Mouse (Mus musculus) small intestine, adult 2 months (tissue): Measurements from ENCODE around the gene Prtn3. TPM values are rescaled to one million over a fixed set of nuclear protein-coding genes. Genes with fewer than 3 reads are reported as not detected.

Experiments used
- H3K27ac ChIP-seq: fragments of 200-500 bp; 2 replicates; pipeline ENCODE4 v1.5.1; 2012; ENCODE audit warnings: low read depth, low read length, control low read depth, inconsistent platforms; ENCODE audit not compliant: insufficient read depth
- H3K27me3 ChIP-seq: fragments of 200-500 bp; 2 replicates; pipeline ENCODE4 v1.6.1; 2012; ENCODE audit warnings: mild to moderate bottlenecking, moderate library complexity, low read length, inconsistent platforms; ENCODE audit not compliant: control insufficient read depth, insufficient read depth
- H3K36me3 ChIP-seq: fragments of 200-500 bp; 2 replicates; pipeline ENCODE4 v1.6.1; 2012; ENCODE audit warnings: mild to moderate bottlenecking, low read length, control low read depth, inconsistent platforms; ENCODE audit not compliant: control insufficient read depth, insufficient read depth
- H3K4me1 ChIP-seq: fragments of 200-500 bp; 2 replicates; pipeline ENCODE4 v1.6.1; 2012; ENCODE audit warnings: low read length, inconsistent platforms, mixed read lengths; ENCODE audit not compliant: control insufficient read depth, insufficient read depth, insufficient read length
- H3K4me3 ChIP-seq: fragments of 200-500 bp; 2 replicates; pipeline ENCODE4 v1.5.1; 2012; ENCODE audit warnings: low read depth, mild to moderate bottlenecking, control low read depth, inconsistent platforms, low read length, moderate library complexity
- CTCF ChIP-seq: fragments of 200-500 bp; IDR thresholded peaks from 2 replicates; pipeline ENCODE4 v1.5.1; 2012; ENCODE audit warnings: low read depth, mild to moderate bottlenecking, control low read depth, inconsistent platforms, low read length, moderate library complexity, mixed read lengths; ENCODE audit not compliant: insufficient replicate concordance, insufficient read length; ENCODE audit errors: extremely low read depth
- POLR2A ChIP-seq: fragments of 200-500 bp; IDR thresholded peaks from 2 replicates; pipeline ENCODE4 v1.6.1; 2012; ENCODE audit warnings: low read depth, mild to moderate bottlenecking, control low read depth, inconsistent platforms, low read length, moderate library complexity
- WGBS: fragments of 180-500 bp; shearing (Covaris S2); methylation state at CpG from one replicate; pipeline ENCODE4 v1.1.7; 2018; 5-methylcytosine and 5-hydroxymethylcytosine counted together
- polyA plus RNA-seq: library from polyadenylated mRNA; depleted of rRNA; stranded (reverse); fragments of >200 nt; gene quantifications from 2 replicates; pipeline ENCODE4 v1.2.3, GENCODE M21; 2012

Gene Prtn3
- polyA plus RNA-seq, 1 experiment, result 2.1 TPM

DNA sequence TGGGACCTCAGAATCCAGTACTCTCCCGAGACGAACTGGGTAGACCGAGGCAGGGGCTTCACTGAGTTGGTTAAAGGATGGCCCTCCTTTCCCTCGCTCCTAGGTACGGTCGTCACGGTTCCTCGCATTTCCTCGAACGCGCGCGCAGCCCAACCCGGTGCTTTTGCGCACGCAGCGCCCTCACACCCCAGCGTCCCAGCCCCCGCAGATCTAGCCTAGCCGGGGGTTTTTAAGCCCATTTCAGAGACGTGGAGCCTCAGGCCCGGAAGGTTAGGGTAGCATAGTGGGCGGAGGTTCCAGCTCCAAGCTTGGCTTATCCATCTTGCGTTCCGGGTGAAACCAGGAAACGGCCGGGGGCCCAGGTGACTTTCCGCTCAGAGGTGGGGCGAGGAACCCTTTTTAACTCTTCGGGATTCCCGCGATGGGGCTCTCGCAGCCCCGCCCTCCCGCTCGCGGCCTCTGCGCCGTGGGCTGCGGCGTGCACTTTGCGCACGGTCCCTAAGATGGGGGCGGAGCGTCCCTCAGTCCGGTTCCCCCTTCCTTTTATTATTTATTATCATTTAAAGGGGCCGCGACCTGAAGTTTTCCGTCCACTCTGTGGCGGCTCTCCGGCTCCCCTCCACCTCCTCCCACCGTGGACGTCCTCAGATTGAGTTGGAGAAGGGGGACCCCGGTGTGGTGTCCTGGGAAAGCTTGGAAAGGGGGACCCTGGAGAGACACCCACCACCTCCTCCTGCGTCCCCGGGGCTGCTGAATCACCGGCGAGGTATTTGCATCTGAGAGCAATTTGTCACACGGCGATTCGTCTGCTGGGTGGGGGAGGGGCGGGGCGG lies 52.4 kb downstream of the Prtn3 start, which contains the start of gene Arid3a:
TSS of gene Arid3a (plus strand) at position 553 of the 833 bp plus-strand sequence.
- peak within 1 kb of the TSS; percentile 83 for H3K4me3 ChIP-seq
- peaks cover 8% of the 10 kb centered on the region for H3K4me1 ChIP-seq
- H3K36me3 ChIP-seq, result no peaks in the 10 kb centered on the region
- H3K27me3 ChIP-seq, result peaks cover 8% of the 10 kb centered on the region
- peak within 1 kb of the TSS; percentile 77 for H3K27ac ChIP-seq
- WGBS, result under 1% methylated on average over 63 of the region's 63 CpGs
- TF ChIP-seq POLR2A (peak; percentile 22; the same call in 1 of the 2 replicates), CTCF (no peak)

DNA sequence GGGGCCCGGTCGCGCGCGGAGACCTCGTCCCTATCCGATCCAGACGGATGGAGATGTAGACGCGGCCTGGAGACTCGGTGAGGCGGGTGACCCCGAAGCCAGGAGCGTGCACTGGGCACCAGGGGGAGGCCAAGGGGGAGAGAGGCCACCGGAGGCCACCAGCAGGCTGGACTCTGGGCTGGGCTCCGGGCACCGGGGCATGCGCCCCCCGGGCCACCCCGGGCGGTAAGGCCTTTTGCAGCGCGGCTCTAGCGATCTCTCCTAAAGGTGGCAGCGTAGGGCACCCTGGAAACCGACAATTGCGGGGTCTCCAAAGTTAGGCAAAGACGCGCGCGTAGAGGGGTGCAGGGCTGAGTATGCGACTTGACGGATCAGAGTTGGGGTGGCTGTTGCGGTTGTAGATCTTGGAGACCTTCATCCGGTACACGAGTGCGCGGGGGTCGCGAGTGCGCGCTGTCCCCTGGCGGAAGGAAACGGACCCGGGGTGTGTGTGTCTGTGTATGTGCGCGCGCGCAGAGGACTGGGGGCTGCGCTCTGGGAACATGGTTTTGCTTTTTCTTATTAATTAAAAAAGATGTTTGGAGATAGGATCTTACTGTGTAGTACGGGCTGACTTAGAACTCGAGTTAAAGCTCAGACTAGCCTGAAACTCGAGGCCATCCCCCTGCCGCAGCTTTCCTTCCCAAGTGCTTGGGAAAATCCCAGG lies 53.2 kb downstream of the Prtn3 start:
- under 1% methylated on average over 54 of the region's 54 CpGs for WGBS
- peaks cover 10% of the 10 kb centered on the region for H3K4me1 ChIP-seq
- H3K27ac ChIP-seq, result peak overlapping the region; percentile 60
- TF ChIP-seq CTCF (no peak), POLR2A (no peak)
- H3K36me3 ChIP-seq, result 0 out of 2 replicates have a peak, but pooled peaks cover 2% of the 10 kb centered on the region
- peaks cover 6% of the 10 kb centered on the region for H3K27me3 ChIP-seq
- H3K4me3 ChIP-seq, result peak overlapping the region; percentile 83

DNA sequence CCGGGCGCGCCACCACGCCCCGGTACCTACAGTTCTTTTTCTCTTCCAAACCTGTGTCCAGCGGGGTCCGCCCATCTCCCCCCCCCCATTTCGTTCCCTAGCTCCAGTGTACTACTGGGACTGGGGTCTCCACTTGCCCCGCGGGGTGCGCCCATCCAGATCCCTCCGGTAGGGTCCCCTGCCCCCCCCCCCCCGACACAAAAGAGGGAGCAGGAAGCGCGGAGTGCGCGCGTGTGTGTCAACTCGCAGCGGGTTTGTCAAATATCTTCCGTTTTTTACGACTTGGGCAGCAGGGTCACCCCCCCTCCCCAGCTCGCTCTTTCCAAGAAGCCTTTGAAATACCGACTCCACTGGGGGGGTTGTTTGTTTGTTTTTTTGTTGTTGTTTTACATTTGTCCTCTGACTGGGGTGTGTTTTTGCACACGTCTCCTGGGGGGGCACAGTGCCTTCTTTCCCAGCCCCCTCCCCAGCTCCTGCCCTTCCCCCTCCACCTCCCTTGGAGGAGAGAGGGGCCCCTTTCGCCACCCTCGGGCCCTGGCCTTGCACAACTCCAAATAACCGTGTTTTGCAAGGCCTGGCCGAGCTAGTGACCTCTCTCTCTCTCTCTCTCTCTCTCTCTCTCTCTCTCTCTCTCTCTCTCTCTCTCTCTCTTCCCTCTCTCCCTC lies 53.9 kb downstream of the Prtn3 start:
- peak overlapping the region; percentile 60 for H3K27ac ChIP-seq
- 3% methylated on average over 29 of the region's 29 CpGs for WGBS
- H3K4me3 ChIP-seq, result peak overlapping the region; percentile 83
- peaks cover 15% of the 10 kb centered on the region for H3K4me1 ChIP-seq
- H3K27me3 ChIP-seq, result peaks cover 6% of the 10 kb centered on the region
- 0 out of 2 replicates have a peak, but pooled peaks cover 2% of the 10 kb centered on the region for H3K36me3 ChIP-seq
- TF ChIP-seq CTCF (no peak), POLR2A (no peak)

DNA sequence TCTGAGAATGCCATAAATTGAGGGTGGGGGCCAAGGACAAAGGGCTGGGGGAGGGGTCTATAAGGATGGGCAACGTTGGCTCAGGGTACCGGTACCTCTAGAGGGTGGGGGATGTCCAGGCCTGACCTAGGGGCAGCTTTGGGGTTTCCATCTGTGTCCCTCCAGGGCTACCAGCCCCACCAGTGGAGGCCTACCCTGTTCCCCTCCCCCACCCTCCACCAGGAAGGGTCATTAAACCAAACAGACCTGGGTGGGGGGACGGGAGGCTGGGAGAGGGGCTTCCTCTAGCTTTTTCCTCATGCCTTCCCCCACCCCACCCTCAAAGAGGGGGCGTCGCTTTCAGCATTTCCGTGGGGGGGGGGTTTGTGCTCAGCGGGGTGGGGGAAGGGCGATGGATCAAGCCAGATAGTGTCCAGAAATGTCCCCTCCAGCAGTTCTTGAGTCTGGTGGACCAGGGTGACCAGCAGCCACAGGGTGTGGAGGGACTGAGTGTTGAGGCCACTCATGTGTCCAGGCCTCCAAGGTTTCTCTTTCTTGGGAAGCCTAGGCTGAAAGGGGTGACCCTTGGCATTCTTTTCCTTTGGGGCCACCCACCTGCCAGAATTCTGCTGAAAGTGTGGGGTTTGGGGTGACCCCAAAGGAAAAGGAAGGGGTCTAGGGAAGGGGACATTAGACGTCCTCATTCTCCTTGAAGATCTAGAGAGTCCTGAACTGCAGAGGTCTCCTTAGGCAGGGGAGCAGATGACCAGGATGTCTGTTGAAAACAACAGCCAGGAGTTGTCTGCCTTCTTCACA lies 54.8 kb downstream of the Prtn3 start:
- WGBS, result 57% methylated on average over 9 of the region's 9 CpGs
- peaks cover 23% of the 10 kb centered on the region for H3K4me1 ChIP-seq
- no peak for TF ChIP-seq CTCF
- TF ChIP-seq POLR2A, result no peak
- no peak overlapping the region for H3K27ac ChIP-seq
- H3K27me3 ChIP-seq, result peaks cover 6% of the 10 kb centered on the region
- H3K4me3 ChIP-seq, result 0 out of 2 replicates have a peak overlapping the region, but pooled peaks have one; percentile 83
- H3K36me3 ChIP-seq, result 0 out of 2 replicates have a peak, but pooled peaks cover 2% of the 10 kb centered on the region

DNA sequence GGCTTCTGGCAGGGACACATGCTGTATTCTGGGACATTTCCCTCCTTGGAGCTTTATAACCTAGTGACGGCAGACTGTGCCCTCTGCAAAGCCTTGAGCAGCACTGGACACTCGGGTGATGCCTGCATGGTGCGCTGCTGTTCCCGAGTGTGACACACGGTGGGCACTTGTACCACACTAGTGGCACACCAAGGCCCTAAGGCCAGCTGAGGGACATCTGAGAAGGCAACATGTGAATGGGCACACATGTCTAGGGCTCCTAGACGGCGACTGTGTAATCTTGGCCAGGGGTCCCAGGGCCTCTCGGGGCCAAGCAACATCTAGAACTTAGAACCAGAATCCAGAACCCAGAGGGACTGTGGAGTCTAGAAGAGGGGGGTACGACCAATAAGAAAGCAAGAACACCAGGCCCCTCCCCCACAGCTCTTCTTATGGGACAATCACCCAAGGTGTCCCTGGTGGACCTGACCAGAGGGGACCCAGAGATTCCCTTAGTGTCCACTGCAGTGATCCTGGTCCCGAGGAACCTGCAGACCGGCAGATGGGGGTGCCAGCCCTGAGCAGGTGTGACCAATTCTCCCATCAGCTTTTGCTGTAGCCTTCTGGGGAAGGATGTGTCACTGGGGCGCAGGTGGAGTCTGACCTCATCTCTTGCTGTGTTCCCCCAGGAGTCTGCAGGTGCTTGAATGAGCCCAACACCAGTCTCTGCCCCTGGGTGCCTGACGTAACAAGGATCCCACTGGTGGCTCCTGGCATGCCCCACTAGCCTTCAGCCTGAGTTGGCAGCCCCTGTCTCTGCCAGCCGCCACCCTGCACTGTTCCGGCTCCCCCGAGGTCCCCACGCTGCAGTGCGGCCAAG lies 55.9 kb downstream of the Prtn3 start:
- H3K27ac ChIP-seq, result no peak overlapping the region

DNA sequence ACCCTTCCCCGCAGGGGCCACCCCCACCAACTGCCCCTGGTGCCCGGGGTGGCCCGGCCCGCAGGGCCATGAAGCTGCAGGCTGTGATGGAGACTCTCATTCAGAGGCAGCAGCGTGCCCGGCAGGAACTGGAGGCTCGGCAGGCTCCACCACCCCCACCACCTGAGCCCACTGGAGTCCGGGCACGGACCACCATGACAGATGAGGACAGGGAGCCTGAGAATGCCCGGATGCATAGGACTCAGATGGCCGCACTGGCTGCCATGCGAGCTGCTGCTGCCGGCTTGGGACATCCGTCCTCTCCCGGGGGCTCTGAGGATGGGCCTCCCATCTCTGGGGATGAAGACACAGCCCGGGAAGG lies 56.5 kb downstream of the Prtn3 start:
- Histone ChIP-seq H3K4me3 (no peak overlapping the region), H3K27ac (no peak overlapping the region), H3K36me3 (0 out of 2 replicates have a peak, but pooled peaks cover 2% of the 10 kb centered on the region), H3K4me1 (peaks cover 31% of the 10 kb centered on the region), H3K27me3 (peaks cover 6% of the 10 kb centered on the region)
- TF ChIP-seq CTCF (no peak), POLR2A (no peak)
- 92% methylated on average over 16 of the region's 16 CpGs for WGBS

More for the DNA sequence above, 55.9 kb downstream of the Prtn3 start:
- no peak for TF ChIP-seq POLR2A
- TF ChIP-seq CTCF, result no peak
- 0 out of 2 replicates have a peak, but pooled peaks cover 2% of the 10 kb centered on the region for H3K36me3 ChIP-seq
- H3K4me1 ChIP-seq, result peaks cover 30% of the 10 kb centered on the region
- H3K4me3 ChIP-seq, result no peak overlapping the region
- H3K27me3 ChIP-seq, result peaks cover 6% of the 10 kb centered on the region
- 77% methylated on average over 18 of the region's 18 CpGs for WGBS
